Mouse (Mus musculus) heart, embryonic 11.5 days (tissue): ENCODE results near the gene Sod1. TPM values are rescaled to one million over a fixed set of nuclear protein-coding genes. Genes with fewer than 3 reads are reported as not detected.

Experiments
- ATAC-seq: fragments of 200-750 bp; cut with Nextera tagmentation; replicated peaks from 2 replicates; pipeline ENCODE4 v1.8.0; 2017; ENCODE audit warnings: moderate library complexity; ENCODE audit not compliant: insufficient number of reproducible peaks, low FRiP score, low TSS enrichment
- H3K27ac ChIP-seq: fragments of 300-500 bp; sonication (generic); 2 replicates; pipeline ENCODE4 v1.5.1; 2014; ENCODE audit warnings: mild to moderate bottlenecking, low read depth, low read length
- H3K27me3 ChIP-seq: fragments of 300-500 bp; sonication (generic); 2 replicates; pipeline ENCODE4 v1.6.1; 2014; ENCODE audit warnings: mild to moderate bottlenecking, low read length, mixed read lengths; ENCODE audit not compliant: control insufficient read depth, insufficient read depth
- H3K36me3 ChIP-seq: fragments of 300-500 bp; sonication (generic); 2 replicates; pipeline ENCODE4 v1.6.1; 2014; ENCODE audit warnings: mild to moderate bottlenecking, low read length, moderate library complexity, mixed read lengths; ENCODE audit not compliant: control insufficient read depth, insufficient read depth
- H3K4me1 ChIP-seq: fragments of 300-500 bp; sonication (generic); 2 replicates; pipeline ENCODE4 v1.6.1; 2014; ENCODE audit warnings: low read length; ENCODE audit not compliant: control insufficient read depth, insufficient read depth
- H3K4me2 ChIP-seq: fragments of 300-500 bp; sonication (generic); 2 replicates; pipeline ENCODE4 v1.6.1; 2014; ENCODE audit warnings: mild to moderate bottlenecking, moderate library complexity
- H3K4me3 ChIP-seq: fragments of 300-500 bp; sonication (generic); 2 replicates; pipeline ENCODE4 v1.5.1; 2014; ENCODE audit warnings: low read depth, low read length
- H3K9ac ChIP-seq: fragments of 300-500 bp; sonication (generic); 2 replicates; pipeline ENCODE4 v1.6.1; 2014; ENCODE audit warnings: mild to moderate bottlenecking, low read depth, low read length, moderate library complexity
- H3K9me3 ChIP-seq: fragments of 300-500 bp; sonication (generic); replicated peaks from 2 replicates; pipeline ENCODE4 v1.6.1; 2016; ENCODE audit warnings: low read length; ENCODE audit not compliant: control insufficient read depth
- WGBS: fragments of 180-500 bp; shearing (Covaris S2); extraction: QIAGEN DNeasy Blood & Tissue Kit; methylation state at CpG from one replicate; pipeline ENCODE4 v1.1.7; 2014; ENCODE audit not compliant: insufficient replicate concordance; 5-methylcytosine and 5-hydroxymethylcytosine counted together
- polyA plus RNA-seq: library from polyadenylated mRNA; unstranded; fragments of >200 nt; fragmentation: Nextera tagmentation; extraction: Ambion mirVana; gene quantifications from 2 replicates; pipeline ENCODE4 v1.2.1, GENCODE M21; 2014

Sod1 gene
- polyA plus RNA-seq, 1 experiment from 2014 or later, result 1,155 TPM

DNA sequence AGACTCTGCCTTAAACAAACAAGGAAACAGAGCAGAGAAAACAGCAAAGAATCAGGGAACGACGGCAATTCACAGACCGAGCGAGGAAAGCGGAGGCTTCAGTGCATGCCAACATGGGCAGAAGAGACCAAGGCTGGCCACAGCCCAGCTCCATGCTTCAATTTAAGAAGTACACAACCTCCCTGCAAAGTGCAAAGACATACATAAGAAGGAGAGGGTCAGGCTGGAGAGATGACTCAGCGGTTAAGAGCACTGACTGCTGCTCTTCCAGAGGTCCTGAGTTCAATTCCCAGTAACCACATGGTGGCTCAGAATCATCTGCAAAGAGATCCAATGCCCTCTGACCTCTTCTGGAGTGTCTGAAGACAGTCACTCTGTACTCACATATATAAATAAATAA is 36.4 kb upstream of the Sod1 start:
- no peaks in the 10 kb centered on the region for H3K9me3 ChIP-seq
- H3K27me3 ChIP-seq, result no peaks in the 10 kb centered on the region
- no peak overlapping the region for H3K4me2 ChIP-seq
- no peaks in the 10 kb centered on the region for H3K36me3 ChIP-seq
- no peak for ATAC-seq
- H3K4me3 ChIP-seq, result no peak overlapping the region
- H3K9ac ChIP-seq, result no peak overlapping the region
- 80% methylated on average over 6 of the region's 6 CpGs for WGBS
- H3K27ac ChIP-seq, result no peak overlapping the region
- no peaks in the 10 kb centered on the region for H3K4me1 ChIP-seq

DNA sequence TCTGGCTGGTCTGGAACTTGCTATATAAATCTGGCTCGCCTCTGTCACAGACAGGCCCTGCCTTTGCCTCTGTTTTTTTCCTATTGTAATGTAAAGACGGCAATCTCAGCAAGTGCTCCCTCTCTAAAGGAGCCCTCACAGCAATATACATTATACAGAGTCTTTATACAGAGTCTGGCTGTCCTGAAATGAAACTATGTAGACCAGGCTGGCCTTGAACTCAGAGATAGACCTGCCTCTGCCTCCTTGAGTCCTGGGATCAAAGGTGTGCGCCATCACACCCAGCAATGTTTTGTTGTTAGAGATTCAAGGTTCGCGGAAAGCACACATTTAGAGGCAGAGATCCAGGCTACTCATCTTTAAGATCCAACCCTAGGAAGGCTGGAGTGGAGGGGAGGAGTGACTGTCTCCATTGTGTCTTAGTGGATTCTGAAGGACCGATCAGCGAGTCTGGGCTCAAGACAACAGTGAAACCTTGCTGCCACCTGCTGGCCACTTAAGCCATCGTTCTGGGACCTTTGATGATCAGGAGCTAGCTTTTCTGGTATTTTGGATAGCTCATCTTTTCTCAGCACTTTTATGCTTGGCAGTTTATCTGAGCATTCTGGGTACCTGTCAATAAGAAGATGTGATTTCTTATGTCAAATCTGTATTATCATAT is 34.5 kb upstream of the Sod1 start:
- H3K9me3 ChIP-seq, result no peaks in the 10 kb centered on the region
- no peaks in the 10 kb centered on the region for H3K36me3 ChIP-seq
- H3K4me2 ChIP-seq, result no peak overlapping the region
- H3K4me1 ChIP-seq, result no peaks in the 10 kb centered on the region
- no peak overlapping the region for H3K27ac ChIP-seq
- H3K9ac ChIP-seq, result no peak overlapping the region
- no peak for ATAC-seq
- H3K27me3 ChIP-seq, result no peaks in the 10 kb centered on the region
- WGBS, result 42% methylated on average over 8 of the region's 8 CpGs
- no peak overlapping the region for H3K4me3 ChIP-seq

DNA sequence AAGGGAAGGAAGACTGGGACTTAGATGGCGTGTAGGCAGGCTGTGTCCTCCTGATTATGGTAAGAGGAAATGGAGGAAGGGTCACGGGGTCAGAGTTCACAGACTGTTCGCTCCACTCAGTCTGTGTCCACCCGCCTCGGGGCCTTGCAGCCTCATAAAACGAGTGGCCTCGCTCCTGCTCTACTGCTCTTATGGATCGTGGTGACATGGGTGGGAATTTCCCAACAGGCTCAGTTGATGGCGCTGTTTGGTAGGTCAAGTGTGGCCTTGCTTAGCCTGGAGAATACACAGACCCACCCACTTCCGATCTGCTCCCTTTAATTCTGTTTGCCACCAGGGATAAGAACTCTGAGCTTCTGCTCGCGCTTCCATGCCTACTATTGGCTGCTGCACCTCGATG is 33.1 kb upstream of the Sod1 start:
- 0 out of 2 replicates have a peak overlapping the region, but pooled peaks have one; percentile 28 for H3K4me2 ChIP-seq

DNA sequence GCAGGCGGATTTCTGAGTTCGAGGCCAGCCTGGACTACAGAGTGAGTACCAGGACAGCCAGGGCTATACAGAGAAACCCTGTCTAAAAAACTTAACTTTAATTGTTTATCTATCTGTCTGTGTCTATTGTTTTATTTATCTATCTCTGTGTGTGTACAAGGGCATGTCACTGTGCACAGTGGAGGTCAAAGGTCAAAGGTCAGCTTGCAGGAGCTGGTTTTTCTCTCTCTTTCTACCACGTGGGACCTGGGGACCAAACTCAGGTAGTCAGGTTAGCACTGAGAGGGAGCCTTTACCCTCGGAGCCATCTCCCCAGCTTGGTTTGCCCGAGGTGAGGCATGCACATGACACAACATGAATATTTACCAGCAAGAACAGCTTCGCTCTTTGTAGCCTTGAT is 29.3 kb upstream of the Sod1 start:
- WGBS, result 69% methylated on average over 6 of the region's 6 CpGs
- Histone ChIP-seq H3K27ac (no peak overlapping the region), H3K4me2 (no peak overlapping the region), H3K27me3 (no peaks in the 10 kb centered on the region), H3K4me3 (no peak overlapping the region), H3K36me3 (no peaks in the 10 kb centered on the region), H3K4me1 (no peaks in the 10 kb centered on the region), H3K9ac (no peak overlapping the region), H3K9me3 (no peaks in the 10 kb centered on the region)
- ATAC-seq, result no peak

More for the DNA sequence above, 33.1 kb upstream of the Sod1 start:
- 19% methylated on average over 13 of the region's 13 CpGs for WGBS
- H3K27me3 ChIP-seq, result no peaks in the 10 kb centered on the region
- no peak overlapping the region for H3K27ac ChIP-seq
- H3K36me3 ChIP-seq, result no peaks in the 10 kb centered on the region
- H3K9me3 ChIP-seq, result no peaks in the 10 kb centered on the region
- H3K4me3 ChIP-seq, result no peak overlapping the region
- H3K9ac ChIP-seq, result no peak overlapping the region
- H3K4me1 ChIP-seq, result no peaks in the 10 kb centered on the region
- 0 out of 2 replicates have a peak, but pooled peaks have one; percentile 26 for ATAC-seq

DNA sequence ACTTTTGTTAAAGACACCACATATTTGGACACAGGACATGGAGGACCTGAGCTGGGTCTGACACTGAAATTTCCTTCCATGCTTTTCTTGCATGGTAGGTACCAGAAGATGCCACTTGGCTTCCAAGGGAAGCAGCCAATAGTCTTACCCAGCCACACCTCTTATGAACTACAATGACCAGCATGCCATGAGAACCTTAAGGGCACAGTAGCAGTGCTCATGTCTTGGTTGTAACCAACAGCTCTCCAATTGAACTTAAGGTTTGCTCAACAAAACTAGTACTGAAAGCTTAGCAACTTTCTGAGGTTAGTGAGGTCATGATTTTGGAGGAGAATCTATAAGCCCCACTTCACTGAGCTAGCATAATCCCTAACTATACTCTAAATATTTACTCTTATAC is 26.8 kb upstream of the Sod1 start:
- Histone ChIP-seq H3K9me3 (no peaks in the 10 kb centered on the region), H3K27me3 (no peaks in the 10 kb centered on the region), H3K36me3 (no peaks in the 10 kb centered on the region), H3K27ac (no peak overlapping the region), H3K4me1 (peaks cover 7% of the 10 kb centered on the region; the same call in 1 of the 2 replicates), H3K9ac (no peak overlapping the region), H3K4me3 (no peak overlapping the region), H3K4me2 (no peak overlapping the region)
- no peak for ATAC-seq

DNA sequence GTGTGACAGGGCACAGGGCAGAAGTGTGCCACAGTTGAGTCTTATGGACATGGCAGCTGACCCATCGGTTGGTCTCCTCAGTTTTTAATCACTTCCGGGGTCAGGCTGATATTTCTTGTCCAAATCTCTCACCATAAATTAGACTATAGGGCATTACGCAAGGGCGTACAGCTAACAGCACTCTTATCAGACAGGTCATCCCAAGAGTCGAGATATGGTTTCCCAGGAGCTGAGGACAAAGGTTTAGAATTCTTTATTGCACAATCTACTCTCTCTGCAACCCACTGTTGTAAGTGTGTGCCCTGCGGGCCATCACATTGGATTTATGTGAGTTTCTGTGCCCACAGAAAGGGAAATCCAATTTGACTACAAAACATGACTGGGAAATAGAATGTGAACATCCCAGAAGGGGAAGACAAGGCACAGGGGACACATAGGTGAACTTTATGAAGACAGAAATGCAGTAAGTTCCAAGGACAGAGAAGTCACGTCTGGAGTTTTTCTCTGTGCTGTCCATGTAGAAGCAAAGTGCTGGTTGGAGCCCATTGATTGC is 23.8 kb upstream of the Sod1 start:
- H3K36me3 ChIP-seq, result no peaks in the 10 kb centered on the region
- H3K9me3 ChIP-seq, result no peaks in the 10 kb centered on the region
- H3K27me3 ChIP-seq, result no peaks in the 10 kb centered on the region
- 65% methylated on average over 7 of the region's 7 CpGs for WGBS
- no peak overlapping the region for H3K4me3 ChIP-seq
- H3K27ac ChIP-seq, result peak overlapping the region; percentile 90
- peak overlapping the region; percentile 65 for H3K4me2 ChIP-seq
- ATAC-seq, result no peak
- no peak overlapping the region for H3K9ac ChIP-seq
- H3K4me1 ChIP-seq, result peaks cover 10% of the 10 kb centered on the region; the same call in 1 of the 2 replicates

DNA sequence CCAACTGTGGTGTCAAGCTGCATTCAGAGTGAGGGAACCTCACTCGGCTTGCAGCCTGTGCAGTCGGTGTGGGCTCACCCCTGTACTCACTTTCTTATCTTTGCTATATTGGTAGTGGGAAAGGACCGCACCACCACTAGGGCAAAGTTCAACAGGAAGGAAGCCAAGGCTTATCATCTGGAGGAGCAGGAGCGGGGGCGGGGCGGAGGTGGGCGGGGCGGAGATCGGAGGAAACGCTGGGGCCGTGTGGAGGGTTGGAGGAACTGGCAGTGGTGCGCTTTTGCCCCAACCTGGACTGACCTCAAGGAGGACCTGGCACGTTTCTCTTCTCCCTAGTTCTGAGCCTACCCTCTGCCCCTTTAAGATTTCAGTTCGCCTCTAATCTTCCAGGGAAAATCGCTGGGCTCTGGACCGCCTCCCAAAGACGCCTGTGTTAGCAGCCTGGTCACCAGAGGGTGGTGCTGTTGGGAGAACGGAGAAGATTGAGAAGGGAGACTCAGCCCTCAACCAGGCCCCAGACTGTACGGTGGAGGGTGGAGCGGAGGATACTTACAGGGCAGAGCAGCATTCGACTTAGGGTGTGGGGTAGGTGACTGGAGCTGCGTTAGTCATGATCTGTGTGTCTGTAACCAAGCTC is 23.1 kb upstream of the Sod1 start:
- Histone ChIP-seq H3K9me3 (no peaks in the 10 kb centered on the region), H3K36me3 (no peaks in the 10 kb centered on the region), H3K9ac (peak overlapping the region; percentile 68), H3K27ac (peak overlapping the region; percentile 90), H3K4me3 (peak overlapping the region; percentile 40), H3K4me1 (peaks cover 13% of the 10 kb centered on the region), H3K4me2 (peak overlapping the region; percentile 65), H3K27me3 (no peaks in the 10 kb centered on the region)
- WGBS, result 2% methylated on average over 21 of the region's 22 CpGs
- ATAC-seq, result peak; percentile 94

DNA sequence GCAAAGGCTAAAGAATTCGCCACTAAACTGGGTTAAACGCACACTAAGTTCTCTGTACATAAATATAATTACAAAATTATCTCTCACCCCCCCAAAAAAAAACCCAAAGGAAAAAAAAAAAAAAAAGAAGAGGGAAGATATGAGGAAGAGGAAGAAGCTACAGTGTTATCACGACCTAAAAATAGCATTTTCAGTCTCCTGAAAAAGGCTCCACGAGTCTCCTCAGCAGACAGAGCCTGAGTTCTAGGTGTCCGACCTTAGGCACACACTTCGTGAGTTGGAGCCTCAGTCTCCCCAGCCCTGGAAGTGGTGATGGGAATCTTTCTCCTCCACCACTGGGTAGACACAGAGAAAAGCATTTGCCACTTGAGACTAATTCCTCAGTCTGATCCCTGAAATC is 21.9 kb upstream of the Sod1 start:
- H3K27me3 ChIP-seq, result no peaks in the 10 kb centered on the region
- H3K27ac ChIP-seq, result no peak overlapping the region
- no peak overlapping the region for H3K9ac ChIP-seq
- H3K4me1 ChIP-seq, result peaks cover 17% of the 10 kb centered on the region
- 66% methylated on average over 6 of the region's 6 CpGs for WGBS
- H3K9me3 ChIP-seq, result no peaks in the 10 kb centered on the region
- no peak overlapping the region for H3K4me2 ChIP-seq
- no peaks in the 10 kb centered on the region for H3K36me3 ChIP-seq
- ATAC-seq, result no peak
- no peak overlapping the region for H3K4me3 ChIP-seq
